Mouse (Mus musculus): Measurements from ENCODE around the gene Tmem117. TPM values are rescaled to one million over a fixed set of nuclear protein-coding genes. Genes with fewer than 3 reads are reported as not detected.

Gene Tmem117
- total RNA-seq, 2 experiments from 2014 or later: not detected

DNA sequence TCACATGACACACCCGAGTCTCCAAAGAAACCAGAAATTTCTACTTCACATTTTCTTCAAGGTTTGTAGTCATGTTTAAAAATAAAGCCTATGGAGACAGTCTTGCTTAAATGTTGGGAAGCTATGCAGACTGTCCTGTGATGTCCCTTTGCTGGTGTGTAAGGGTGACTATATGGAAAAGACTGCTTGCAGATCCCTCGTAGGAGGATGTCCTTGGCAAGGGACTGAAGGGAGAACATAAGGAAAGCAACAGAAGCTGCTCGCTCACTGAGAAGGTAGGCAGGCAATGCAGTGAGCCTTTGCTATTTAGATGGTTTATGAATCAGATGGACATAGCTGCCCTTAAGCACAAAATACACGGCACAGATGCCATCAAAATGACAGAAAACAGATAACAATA lies 352.8 kb downstream of the Tmem117 start:
- no peak for ATAC-seq (replicated peaks; ENCODE audit: poor library complexity, severe bottlenecking)

GRCm38 (mm10) chr15:94995352-94995751 lies 366.3 kb downstream of the Tmem117 start:
- no peak for ATAC-seq (replicated peaks; ENCODE audit: poor library complexity, severe bottlenecking)

DNA sequence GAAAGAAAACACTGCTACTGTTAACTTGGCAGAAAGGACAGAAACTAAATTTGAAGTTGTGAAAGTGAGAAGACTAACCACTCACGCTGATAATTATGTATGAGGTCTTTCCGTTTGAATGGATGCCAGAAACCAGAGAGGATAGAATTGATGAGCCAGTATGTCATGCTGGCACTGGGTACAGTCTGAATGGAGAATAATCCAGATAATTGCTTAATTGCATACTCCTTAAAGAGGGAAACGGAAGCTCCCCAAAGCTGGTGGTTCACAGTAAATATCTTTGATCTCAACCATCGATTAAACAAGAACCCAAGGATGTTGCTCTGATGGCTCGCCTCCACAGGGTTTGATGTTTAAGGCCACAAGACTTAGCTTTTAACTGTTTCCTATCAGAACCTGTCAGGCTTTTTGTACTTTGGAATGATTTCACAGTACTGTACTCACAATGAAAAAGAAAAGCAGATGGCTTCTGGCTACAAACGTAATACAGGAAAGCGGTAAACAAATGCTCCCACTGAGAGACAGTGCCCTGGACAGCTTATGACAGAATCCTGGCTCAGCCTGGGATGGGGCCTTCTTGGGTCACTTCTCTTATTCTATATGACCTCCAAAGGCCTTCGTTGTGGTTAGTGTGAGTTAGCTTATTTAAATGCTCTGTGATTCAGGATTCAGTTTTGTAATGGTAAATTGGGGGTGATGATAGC lies 376.2 kb downstream of the Tmem117 start:
- ATAC-seq (replicated peaks; ENCODE audit: poor library complexity, severe bottlenecking): no peak

GRCm38 (mm10) chr15:95022251-95022650 lies 393.2 kb downstream of the Tmem117 start:
- no peak for ATAC-seq (replicated peaks; ENCODE audit: poor library complexity, severe bottlenecking)

DNA sequence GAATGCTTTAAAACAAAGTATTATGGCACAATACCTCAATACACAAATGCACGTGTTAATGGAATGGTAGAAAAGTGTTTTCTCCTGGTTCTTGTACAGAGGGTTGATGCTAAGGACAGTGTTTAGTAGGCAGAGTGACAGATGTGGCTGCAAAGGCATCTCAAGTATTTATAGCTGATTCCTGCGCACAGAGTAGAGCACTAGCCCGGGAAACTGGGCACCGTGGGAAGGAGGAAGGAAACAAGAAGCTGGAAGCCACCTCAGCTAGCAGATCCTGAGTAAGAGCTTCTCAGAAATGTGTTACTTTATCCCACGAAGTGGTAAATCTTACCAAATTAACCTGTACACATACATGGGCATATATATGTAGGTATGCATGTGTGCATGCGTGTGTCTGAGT lies 395.4 kb downstream of the Tmem117 start:
- ATAC-seq (replicated peaks; ENCODE audit: poor library complexity, severe bottlenecking): no peak

- no peak for ATAC-seq (replicated peaks; ENCODE audit: poor library complexity, severe bottlenecking)
Measured at GRCm38 (mm10) chr15:95028862-95029486, 399.9 kb downstream of the Tmem117 start.

DNA sequence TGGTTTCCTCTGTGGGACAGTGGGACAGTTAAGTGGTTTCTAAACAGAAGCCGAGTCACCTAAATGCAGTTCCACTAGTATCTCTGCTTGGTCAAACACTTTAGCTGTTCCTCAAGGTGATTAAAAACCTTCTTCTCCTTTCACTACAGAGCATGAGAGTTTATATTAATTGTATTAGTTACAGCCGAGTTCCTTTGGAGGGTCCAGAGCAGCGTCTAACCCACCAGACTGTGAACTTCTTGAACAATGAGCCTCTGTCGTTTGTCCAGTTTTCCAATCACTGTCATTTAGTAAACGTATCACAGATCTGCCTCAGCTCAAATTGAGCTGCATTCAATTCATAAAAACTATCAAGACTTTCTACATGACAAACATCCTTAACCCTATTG lies 400.4 kb downstream of the Tmem117 start:
- no peak for ATAC-seq (replicated peaks; ENCODE audit: poor library complexity, severe bottlenecking)

DNA sequence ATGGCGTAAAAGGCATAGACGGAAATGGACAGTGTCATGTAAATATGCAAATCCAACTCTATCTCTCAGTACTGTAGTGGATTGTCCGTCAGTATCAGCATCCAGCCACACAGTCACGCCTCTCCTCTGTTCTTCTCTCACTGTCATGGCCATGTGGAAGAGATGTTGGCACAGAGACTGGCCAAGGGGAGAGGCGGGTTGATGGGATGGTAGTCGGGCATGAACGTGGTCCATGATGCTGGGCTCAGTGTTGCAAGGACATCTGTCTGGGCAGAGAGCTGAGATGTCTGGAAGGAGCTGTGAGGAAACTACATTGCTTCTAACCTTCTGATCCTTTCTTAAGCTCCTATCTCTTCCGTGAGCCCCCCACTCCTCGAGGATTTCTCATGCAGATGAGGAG lies 413.4 kb downstream of the Tmem117 start:
- no peak for ATAC-seq (replicated peaks; ENCODE audit: poor library complexity, severe bottlenecking)

GRCm38 (mm10) chr15:95044011-95044410 lies 415.0 kb downstream of the Tmem117 start:
- ATAC-seq (replicated peaks; ENCODE audit: poor library complexity, severe bottlenecking): no peak

- no peak for ATAC-seq (replicated peaks; ENCODE audit: poor library complexity, severe bottlenecking)
Measured at GRCm38 (mm10) chr15:95047486-95047885, 418.5 kb downstream of the Tmem117 start.

DNA sequence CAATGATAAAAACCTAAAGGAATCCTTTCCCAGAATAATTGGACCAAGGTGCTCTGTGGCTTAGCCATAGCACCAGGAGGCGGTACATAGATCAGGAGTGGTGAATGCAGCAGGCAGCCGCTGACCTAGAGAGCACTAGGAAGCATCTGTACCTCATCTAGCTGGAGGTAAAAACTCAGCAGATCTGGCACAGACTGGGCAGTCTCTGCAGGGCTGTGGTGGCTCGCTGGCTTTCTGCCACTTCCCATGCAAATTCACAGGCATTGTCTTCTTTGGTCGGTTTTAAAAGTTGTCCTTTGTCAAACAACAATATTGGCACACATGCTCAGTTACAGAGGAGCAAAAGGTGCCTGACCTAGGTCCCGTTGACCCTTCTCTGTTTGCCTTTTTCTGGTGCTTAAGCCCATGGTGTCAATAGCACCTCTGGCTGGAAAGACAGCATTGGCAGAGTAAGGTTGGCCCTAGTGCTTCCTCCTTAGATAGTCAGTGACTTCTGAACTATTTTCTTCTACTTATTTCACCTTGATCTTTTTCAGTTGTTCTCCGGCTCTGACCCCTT lies 420.2 kb downstream of the Tmem117 start:
- ATAC-seq (replicated peaks; ENCODE audit: poor library complexity, severe bottlenecking): no peak

DNA sequence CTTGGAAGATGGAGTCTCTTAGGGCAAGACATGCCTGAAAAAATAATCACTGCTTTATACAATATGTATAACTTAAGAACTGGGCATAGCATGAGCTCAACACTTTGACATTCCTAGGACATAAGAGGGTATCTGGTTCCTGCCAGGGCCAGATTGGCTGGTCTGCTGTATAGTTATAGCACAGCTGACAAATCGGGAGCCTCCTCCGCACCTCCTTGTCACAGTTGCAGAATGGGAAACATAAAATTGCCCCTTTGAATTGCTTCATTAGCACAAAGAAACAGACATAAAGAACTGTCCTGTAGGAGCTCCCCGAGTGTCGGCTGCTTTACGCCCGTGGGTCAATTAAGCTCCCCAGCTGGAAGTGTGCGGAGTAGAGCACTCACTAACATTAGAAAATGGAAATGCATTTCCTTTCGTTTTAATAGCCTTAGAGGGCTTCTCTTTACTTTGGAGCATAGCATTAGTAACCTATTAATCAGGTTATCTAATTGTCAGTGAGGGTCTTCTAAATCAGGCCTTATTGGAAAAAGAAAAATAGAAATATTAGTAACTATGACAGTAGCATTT lies 426.1 kb downstream of the Tmem117 start:
- ATAC-seq (replicated peaks; ENCODE audit: poor library complexity, severe bottlenecking): no peak

- no peak for ATAC-seq (replicated peaks; ENCODE audit: poor library complexity, severe bottlenecking)
Measured at GRCm38 (mm10) chr15:95068023-95068422, 439.0 kb downstream of the Tmem117 start.

- ATAC-seq (replicated peaks; ENCODE audit: poor library complexity, severe bottlenecking): no peak
Measured at GRCm38 (mm10) chr15:95068799-95069198, 439.8 kb downstream of the Tmem117 start.

DNA sequence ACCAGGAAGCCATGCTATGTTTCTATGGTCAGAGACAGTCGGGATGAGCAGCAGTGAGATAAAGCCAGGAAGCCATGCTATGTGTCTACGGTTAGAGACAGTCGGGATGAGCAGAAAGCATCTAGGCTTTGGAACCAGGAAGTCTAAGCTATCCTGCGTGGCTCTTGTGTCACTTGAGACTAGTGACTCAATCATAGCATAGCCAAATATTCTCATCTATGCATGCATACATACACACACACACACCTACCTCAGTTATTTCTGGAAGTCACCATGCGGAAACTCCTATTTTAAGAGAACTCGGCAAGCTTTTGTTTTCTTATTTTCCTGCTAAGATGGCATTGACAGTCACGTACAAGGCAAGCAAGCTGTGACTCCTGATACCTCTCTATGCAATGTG lies 441.8 kb downstream of the Tmem117 start:
- no peak for ATAC-seq (replicated peaks; ENCODE audit: poor library complexity, severe bottlenecking)

DNA sequence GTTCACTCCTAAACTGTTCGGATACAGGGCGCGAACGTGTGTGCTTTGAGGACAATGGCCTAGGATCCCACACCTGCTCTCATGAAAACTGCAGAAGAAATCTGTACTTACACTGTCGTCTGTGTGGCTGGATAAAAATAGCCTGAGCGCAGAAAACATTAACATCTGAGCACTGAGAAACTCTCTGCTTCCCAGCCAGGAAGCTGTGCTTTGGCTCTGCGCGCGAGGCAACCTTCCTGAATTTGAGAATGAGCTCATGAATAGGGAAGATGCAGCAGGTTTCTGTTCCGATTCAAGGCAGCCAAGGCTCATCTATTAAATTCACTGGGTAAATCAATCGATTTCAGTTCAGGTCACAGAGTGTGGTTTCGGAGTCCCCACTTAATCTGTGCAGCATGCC lies 446.3 kb downstream of the Tmem117 start:
- no peak for ATAC-seq (replicated peaks; ENCODE audit: poor library complexity, severe bottlenecking)

GRCm38 (mm10) chr15:95081654-95082053 lies 452.6 kb downstream of the Tmem117 start:
- no peak for ATAC-seq (replicated peaks; ENCODE audit: poor library complexity, severe bottlenecking)

GRCm38 (mm10) chr15:95085962-95086361 lies 456.9 kb downstream of the Tmem117 start:
- no peak for ATAC-seq (replicated peaks; ENCODE audit: poor library complexity, severe bottlenecking)

DNA sequence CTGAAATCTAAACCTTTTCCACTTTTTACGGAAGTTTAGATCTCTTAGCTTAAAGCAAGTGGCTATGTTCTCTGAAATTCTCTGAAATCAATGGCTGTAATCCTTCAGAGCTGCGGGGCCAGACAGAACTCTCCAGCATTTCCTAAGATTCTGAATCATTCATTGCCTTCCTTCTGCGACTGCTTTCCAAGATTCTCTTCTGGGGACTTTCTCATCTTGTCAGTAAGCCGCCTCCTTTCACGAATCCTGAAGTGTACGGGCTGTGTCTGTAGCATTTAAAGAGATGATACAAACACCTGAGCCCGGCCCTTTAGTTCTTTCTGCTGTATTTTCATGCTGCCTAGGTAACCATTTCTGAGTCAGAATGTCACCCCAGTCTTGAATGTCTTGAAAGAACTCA lies 471.1 kb downstream of the Tmem117 start:
- no peak for ATAC-seq (replicated peaks; ENCODE audit: poor library complexity, severe bottlenecking)

DNA sequence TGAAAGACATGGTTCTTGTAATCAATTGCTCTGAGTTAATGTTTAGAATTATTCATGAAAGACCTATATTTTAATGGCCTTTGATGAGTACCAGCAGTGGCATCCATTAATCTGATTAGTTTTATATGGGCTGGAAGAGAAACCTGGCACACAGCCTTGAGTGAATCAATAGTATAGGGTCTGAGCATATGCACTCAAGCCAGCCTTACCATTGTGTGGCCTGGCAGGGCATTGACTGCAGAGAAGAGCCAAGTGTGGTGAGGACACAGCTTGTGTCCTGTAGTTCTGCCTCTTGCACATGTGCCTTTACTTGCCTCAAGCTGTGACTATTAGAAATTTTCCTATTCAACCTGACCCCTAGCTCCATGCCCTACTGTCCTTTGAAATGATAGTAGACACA lies 472.5 kb downstream of the Tmem117 start:
- ATAC-seq (replicated peaks; ENCODE audit: poor library complexity, severe bottlenecking): no peak

DNA sequence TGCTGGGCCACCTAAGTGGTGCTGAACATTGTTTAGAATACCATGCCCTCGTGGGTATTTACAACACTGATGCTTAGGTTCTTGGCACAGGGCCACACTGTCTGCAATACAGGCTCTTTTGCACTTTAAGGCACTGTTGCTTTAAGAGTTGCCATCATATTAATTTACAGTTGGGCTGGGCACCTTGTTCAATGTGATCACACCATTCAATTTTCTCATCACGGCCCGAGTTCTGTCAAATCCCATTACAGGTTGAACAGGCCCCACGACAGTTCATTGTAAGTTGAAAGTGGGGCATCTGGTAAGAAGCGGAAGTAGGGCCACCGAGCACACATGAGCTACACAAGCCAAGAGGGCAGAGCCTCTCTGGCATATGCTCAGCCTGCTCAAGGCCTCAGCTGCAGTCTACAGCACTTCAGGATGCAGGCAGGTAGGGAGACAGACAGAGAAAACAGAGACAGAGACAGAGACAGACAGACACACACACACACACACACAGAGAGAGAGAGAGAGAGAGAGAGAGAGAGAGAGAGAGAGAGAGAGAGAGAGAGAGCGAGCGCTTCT lies 478.3 kb downstream of the Tmem117 start:
- ATAC-seq (replicated peaks; ENCODE audit: poor library complexity, severe bottlenecking): no peak
